In genomic region chr3:148866053-148866452, GRCm38 (mm10) we compare ENCODE assay signal across 20 mouse cellular contexts.
DNase-seq lines count a peak whose midpoint lies in the region; ATAC-seq lines count a peak whose summit lies in the region.
"Had no signal": no experiment of that assay in that cellular context is flagged by ENCODE, and none has a peak within 500 bp of the region (broad histone marks: within the 10 kb centered on the region; RNA-seq: fewer than 3 reads in every experiment).

No protein-coding gene starts in this region.

- peak overlapping the region; percentile 61; the same call in 1 of the 2 replicates for H3K9ac ChIP-seq in heart, embryonic 13.5 days
- H3K9ac ChIP-seq in heart, embryonic 16.5 days (ENCODE audit: low read length) = no peak overlapping the region
- H3K9ac ChIP-seq: forebrain, embryonic 13.5 days; hindbrain, embryonic 12.5 days; hindbrain, embryonic 15.5 days had no signal

- no peak for DNase-seq in frontal cortex, postnatal 36 days (ENCODE audit: low spot score in 2 of 2)
- no peak for DNase-seq in heart, adult 18-20 months
- no peak for DNase-seq in heart, embryonic 10.5 days (ENCODE audit: low spot score)
- DNase-seq: adrenal gland, adult 8-10 months; adrenal gland, postnatal 25 days; cerebellum, adult 18-20 months; cerebellum, adult 9-10 months; cerebellum, postnatal 14 days; gastrocnemius, postnatal 25 days; heart, adult 2 months; kidney, adult 2 months had no signal

- 46% methylated on average over 7 of the region's 7 CpGs for WGBS in heart, embryonic 13.5 days
- 44% methylated on average over 7 of the region's 7 CpGs for WGBS in heart, embryonic 16.5 days
- WGBS in heart, embryonic 10.5 days = 53% methylated on average over 7 of the region's 7 CpGs

- peaks cover 21% of the 10 kb centered on the region; the same call in 1 of the 2 replicates for H3K36me3 ChIP-seq in heart, embryonic 13.5 days
- no peaks in the 10 kb centered on the region for H3K36me3 ChIP-seq in heart, embryonic 16.5 days (ENCODE audit: control insufficient read depth, insufficient read depth)
- H3K36me3 ChIP-seq in heart, embryonic 10.5 days = peaks cover 13% of the 10 kb centered on the region; the same call in 1 of the 2 replicates
- H3K36me3 ChIP-seq: hindbrain, embryonic 15.5 days had no signal

- H3K4me1 ChIP-seq in heart, embryonic 13.5 days = peaks cover 23% of the 10 kb centered on the region
- peaks cover 14% of the 10 kb centered on the region for H3K4me1 ChIP-seq in heart, embryonic 16.5 days (ENCODE audit: control insufficient read depth, insufficient read depth, low read length)
- H3K4me1 ChIP-seq in heart, embryonic 10.5 days = peaks cover 8% of the 10 kb centered on the region

- no peaks in the 10 kb centered on the region for H3K9me3 ChIP-seq in heart, embryonic 13.5 days
- H3K9me3 ChIP-seq in heart, embryonic 16.5 days (replicated peaks; ENCODE audit: control insufficient read depth, low read length) = no peaks in the 10 kb centered on the region
- no peaks in the 10 kb centered on the region for H3K9me3 ChIP-seq in heart, embryonic 10.5 days
- H3K9me3 ChIP-seq: forebrain, embryonic 10.5 days; forebrain, embryonic 13.5 days; hindbrain, embryonic 12.5 days; hindbrain, embryonic 15.5 days had no signal

- no peak overlapping the region for H3K4me3 ChIP-seq in heart, embryonic 13.5 days
- no peak overlapping the region for H3K4me3 ChIP-seq in heart, embryonic 16.5 days (ENCODE audit: low read length)
- no peak overlapping the region for H3K4me3 ChIP-seq in heart, embryonic 10.5 days
- H3K4me3 ChIP-seq: forebrain, embryonic 10.5 days; forebrain, embryonic 13.5 days; heart, adult 2 months; hindbrain, embryonic 12.5 days; hindbrain, embryonic 15.5 days had no signal

- peak; percentile 24 for ATAC-seq in frontal cortex, adult (ENCODE audit: low TSS enrichment)
- no peak for ATAC-seq in heart, embryonic 13.5 days (ENCODE audit: extremely low read depth, insufficient number of reproducible peaks, low FRiP score, low TSS enrichment)
- ATAC-seq in heart, embryonic 16.5 days (replicated peaks; ENCODE audit: extremely low read depth, insufficient read depth, low FRiP score) = peak; percentile 69
- ATAC-seq: activated CD4-positive, CD25-positive, alpha-beta regulatory T cell, adult 4 months; forebrain, embryonic 13.5 days; intestine, postnatal 0 days had no signal

- H3K4me2 ChIP-seq in heart, embryonic 13.5 days = peak overlapping the region; percentile 49
- peak overlapping the region; percentile 47 for H3K4me2 ChIP-seq in heart, embryonic 16.5 days (ENCODE audit: low read depth, low read length)
- H3K4me2 ChIP-seq: forebrain, embryonic 13.5 days; hindbrain, embryonic 12.5 days; hindbrain, embryonic 15.5 days had no signal

- no peaks in the 10 kb centered on the region for H3K27me3 ChIP-seq in heart, embryonic 13.5 days (replicated peaks)
- H3K27me3 ChIP-seq in heart, embryonic 16.5 days (ENCODE audit: control insufficient read depth, insufficient read depth, low read length) = no peaks in the 10 kb centered on the region
- no peaks in the 10 kb centered on the region for H3K27me3 ChIP-seq in heart, embryonic 10.5 days (ENCODE audit: insufficient read depth, poor library complexity, severe bottlenecking)
- H3K27me3 ChIP-seq: forebrain, embryonic 13.5 days; hindbrain, embryonic 12.5 days; hindbrain, embryonic 15.5 days had no signal

- peak overlapping the region; percentile 70 for H3K27ac ChIP-seq in heart, embryonic 13.5 days (replicated peaks)
- H3K27ac ChIP-seq in heart, embryonic 16.5 days (ENCODE audit: low read length) = peak overlapping the region; percentile 51
- H3K27ac ChIP-seq in heart, embryonic 10.5 days = no peak overlapping the region
- H3K27ac ChIP-seq: forebrain, embryonic 10.5 days; forebrain, embryonic 13.5 days; heart, adult 2 months; hindbrain, embryonic 12.5 days; hindbrain, embryonic 15.5 days had no signal
